Mouse (Mus musculus) erythroblast, embryonic 14.5 days (primary cell): Measurements from ENCODE around the gene Coq5. TPM values are rescaled to one million over a fixed set of nuclear protein-coding genes. Genes with fewer than 3 reads are reported as not detected.

ENCODE experiments used
- H3K27me3 ChIP-seq: 2 replicates; pipeline ENCODE4 v1.6.1; 2012; ENCODE audit warnings: inconsistent platforms; ENCODE audit not compliant: control insufficient read depth
- H3K36me3 ChIP-seq: 2 replicates; pipeline ENCODE4 v1.6.1; 2012; ENCODE audit warnings: mild to moderate bottlenecking, inconsistent platforms; ENCODE audit not compliant: control insufficient read depth
- H3K4me1 ChIP-seq: 2 replicates; pipeline ENCODE4 v1.6.1; 2012; ENCODE audit warnings: inconsistent platforms; ENCODE audit not compliant: control insufficient read depth
- H3K4me3 ChIP-seq: replicated peaks from 2 replicates; pipeline ENCODE3; 2012; ENCODE audit warnings: moderate library complexity, mild to moderate bottlenecking, inconsistent platforms
- H3K9me3 ChIP-seq: 2 replicates; pipeline ENCODE4 v1.6.1; 2012; ENCODE audit warnings: low read length, inconsistent platforms, mixed read lengths; ENCODE audit not compliant: control insufficient read depth
- GATA1 ChIP-seq: IDR thresholded peaks from 2 replicates; pipeline ENCODE4 v1.6.1; 2012; ENCODE audit warnings: low read length, inconsistent platforms, mixed read lengths
- TAL1 ChIP-seq: IDR thresholded peaks from 3 replicates; pipeline ENCODE4 v1.6.1; 2012; ENCODE audit warnings: low read length, inconsistent platforms, mixed read lengths
- polyA plus RNA-seq: library from polyadenylated mRNA; stranded (reverse); fragments of >175 nt; gene quantifications from 2 replicates; pipeline ENCODE4 v1.2.3, GENCODE M21; 2012

Coq5 gene
- polyA plus RNA-seq, 1 experiment = 1.6 TPM

DNA sequence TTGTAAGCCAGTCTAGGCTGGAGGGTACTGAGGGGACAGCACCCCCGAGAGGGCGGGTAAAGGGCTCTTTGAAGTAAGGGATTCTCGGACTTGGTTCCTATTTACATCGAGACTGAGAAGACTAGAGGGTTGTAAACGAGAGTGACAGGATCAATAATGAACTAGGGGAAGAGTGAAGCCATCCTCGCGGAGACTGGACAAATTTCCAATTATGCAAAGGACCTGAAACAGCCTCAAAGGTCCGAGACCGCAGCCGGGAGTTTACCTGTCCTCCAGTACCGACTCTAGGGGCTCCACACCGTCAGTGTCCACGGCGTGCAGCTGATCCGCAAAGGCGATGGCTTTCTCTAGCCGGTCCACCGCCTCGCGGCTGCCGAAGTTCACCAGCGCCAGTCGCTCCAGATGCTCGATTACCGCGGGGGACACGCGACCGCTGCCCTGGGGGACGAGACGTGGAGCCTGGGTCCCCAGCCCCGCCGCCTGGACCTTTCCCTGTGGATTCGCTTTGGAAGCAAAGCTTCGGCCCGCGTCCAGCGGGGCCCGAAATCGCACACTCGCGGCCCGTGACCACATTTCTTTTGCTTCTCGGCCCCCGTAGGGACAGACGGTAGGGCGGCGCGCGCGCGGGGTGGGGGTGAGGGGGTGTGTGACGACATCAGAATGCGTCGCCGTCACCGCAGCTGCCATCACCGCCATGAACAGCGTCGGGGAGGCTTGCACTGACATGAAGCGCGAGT, 61.3 kb downstream of the Coq5 start, which contains the start of the genes Gatc and Triap1:
Gatc (minus strand) TSS at position 602 of the 737 bp plus-strand sequence.
Triap1 (plus strand) TSS at position 649 of the 737 bp plus-strand sequence.
- Histone ChIP-seq H3K36me3 (peaks cover 71% of the 10 kb centered on the region), H3K4me3 (peak within 1 kb of the TSS; percentile 83), H3K9me3 (no peaks in the 10 kb centered on the region), H3K27me3 (no peaks in the 10 kb centered on the region), H3K4me1 (peaks cover 62% of the 10 kb centered on the region)
- TF ChIP-seq TAL1 = no peak
- no peak for TF ChIP-seq GATA1

GRCm38 (mm10) chr5:115341314-115342165, 62.1 kb downstream of the Coq5 start:
- no peaks in the 10 kb centered on the region for H3K9me3 ChIP-seq
- no peaks in the 10 kb centered on the region for H3K27me3 ChIP-seq
- H3K36me3 ChIP-seq = peaks cover 71% of the 10 kb centered on the region
- H3K4me3 ChIP-seq = peak overlapping the region; percentile 83
- peaks cover 62% of the 10 kb centered on the region for H3K4me1 ChIP-seq
- no peak for TF ChIP-seq TAL1
- TF ChIP-seq GATA1 = no peak

Other genes starting within 250 kb of the Coq5 start
- gene Gm10401, start 181.4 kb upstream of the Coq5 start, polyA plus RNA-seq = not detected in 2 replicates
- gene Acads, start 160.3 kb upstream of the Coq5 start, polyA plus RNA-seq = 0.71 and 0.84 TPM in 2 replicates
- gene Unc119b, start 144.7 kb upstream of the Coq5 start, polyA plus RNA-seq = 1.3 and 1.6 TPM in 2 replicates
- gene Mlec, start 121.5 kb upstream of the Coq5 start, polyA plus RNA-seq = 0.53 and 0.69 TPM in 2 replicates
- not detected in 2 replicates for gene Cabp1, start 85.3 kb upstream of the Coq5 start, polyA plus RNA-seq
- 12.0 and 13.2 TPM in 2 replicates for gene Pop5, start 43.8 kb upstream of the Coq5 start, polyA plus RNA-seq
- 97.3 and 107 TPM in 2 replicates for gene Rnf10, start 6.8 kb upstream of the Coq5 start, polyA plus RNA-seq
- 85.2 and 91.7 TPM in 2 replicates for gene Dynll1, start 21.3 kb downstream of the Coq5 start, polyA plus RNA-seq
- 5.3 and 5.5 TPM in 2 replicates for gene Srsf9, start 47.5 kb downstream of the Coq5 start, polyA plus RNA-seq
- gene Gatc, start 61.5 kb downstream of the Coq5 start, polyA plus RNA-seq = 1.4 and 1.7 TPM in 2 replicates
- gene Triap1, start 61.6 kb downstream of the Coq5 start, polyA plus RNA-seq = 0.33 and 0.72 TPM in 2 replicates
- 742 and 772 TPM in 2 replicates for gene Cox6a1, start 69.3 kb downstream of the Coq5 start, polyA plus RNA-seq
- 0.14 TPM in 1 of 2 replicates, not detected in the other for gene Msi1, start 149.9 kb downstream of the Coq5 start, polyA plus RNA-seq
- not detected in 2 replicates for gene Pla2g1b, start 186.6 kb downstream of the Coq5 start, polyA plus RNA-seq
- gene Sirt4, start 205.1 kb downstream of the Coq5 start, polyA plus RNA-seq = 0.23 and 0.45 TPM in 2 replicates
- 1.6 and 2.0 TPM in 2 replicates for gene Pxn, start 227.0 kb downstream of the Coq5 start, polyA plus RNA-seq